Mouse (Mus musculus) left cerebral cortex, adult 18-20 months (tissue): Measurements from ENCODE around the gene Camk2d. TPM values are rescaled to one million over a fixed set of nuclear protein-coding genes. Genes with fewer than 3 reads are reported as not detected.

Experiments
- DNase-seq, 2 experiments: peaks; one replicate each; pipeline ENCODE4 v3.0.0; 2021 to 2022; ENCODE audit warnings: low spot score in 2 of 2, mixed read lengths in 1 of 2
- total RNA-seq, 2 experiments: library from RNA; stranded (reverse); gene quantifications; 2 replicates each; pipeline ENCODE4 v1.2.3; 2021

The Camk2d gene
- total RNA-seq, 2 experiments from 2014 or later: 184 to 189 TPM

- DNase-seq: no peak
Measured at GRCm38 (mm10) chr3:126802988-126803387, 206.9 kb downstream of the Camk2d start.

DNA sequence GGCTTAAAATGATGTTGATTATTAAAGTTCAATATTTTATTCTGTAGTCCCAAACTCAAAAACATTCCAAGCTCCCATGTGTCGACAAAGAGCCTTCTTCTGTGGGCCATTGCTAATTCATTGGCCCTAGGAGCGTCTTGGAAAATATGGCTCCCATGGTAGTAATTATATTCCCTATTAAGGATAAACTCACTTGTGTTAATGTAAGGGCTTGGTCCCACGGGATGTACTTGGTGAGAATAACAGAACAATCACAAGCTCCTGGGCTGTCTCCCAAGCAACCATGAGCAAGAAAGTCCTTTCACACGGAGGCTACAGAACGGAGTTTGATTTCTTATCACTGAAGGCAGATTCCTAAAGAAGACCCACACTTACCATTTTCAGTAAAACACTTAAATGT, 208.9 kb downstream of the Camk2d start:
- no peak for DNase-seq

DNA sequence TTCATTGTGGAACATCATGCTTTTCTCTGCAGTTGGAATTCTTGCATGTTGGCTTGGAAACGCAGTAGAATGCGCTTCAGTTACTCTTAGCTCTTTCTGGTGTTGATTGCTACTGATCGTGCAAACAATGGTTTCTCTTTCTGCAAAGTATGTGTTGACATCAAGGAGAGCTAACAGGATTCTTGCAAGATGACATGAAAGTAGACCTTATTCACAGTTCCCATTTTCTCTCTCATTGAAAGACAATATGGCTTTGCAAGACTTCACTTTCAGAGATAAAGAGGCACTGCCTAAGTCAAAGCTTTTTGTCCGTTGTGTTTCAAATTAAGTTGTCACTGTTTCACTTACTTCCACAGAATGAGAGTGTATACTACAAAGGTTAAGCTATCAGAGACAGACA, 210.0 kb downstream of the Camk2d start:
- DNase-seq: no peak

GRCm38 (mm10) chr3:126809915-126810314, 213.8 kb downstream of the Camk2d start:
- no peak for DNase-seq

- DNase-seq: no peak
Measured at GRCm38 (mm10) chr3:126810372-126811090, 214.4 kb downstream of the Camk2d start.

DNA sequence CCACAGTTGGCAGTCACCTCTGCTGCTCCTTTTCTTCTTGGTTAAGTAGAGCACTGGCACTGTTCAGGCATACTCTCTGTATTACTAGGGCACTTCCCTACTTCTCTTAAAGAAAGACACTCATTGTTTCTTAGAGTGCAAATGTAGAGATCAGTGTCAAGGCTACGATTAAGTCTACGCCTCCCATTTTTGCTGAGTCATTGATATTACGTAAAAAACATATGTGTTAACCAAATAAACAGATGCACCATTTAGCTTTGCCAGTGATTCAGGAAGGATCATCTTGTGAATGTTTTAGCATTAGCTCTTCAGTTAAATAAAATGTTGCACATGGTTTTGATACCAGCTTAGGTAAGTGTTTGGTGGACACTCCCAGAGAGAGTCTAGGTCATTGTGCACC, 215.5 kb downstream of the Camk2d start:
- DNase-seq: no peak

DNA sequence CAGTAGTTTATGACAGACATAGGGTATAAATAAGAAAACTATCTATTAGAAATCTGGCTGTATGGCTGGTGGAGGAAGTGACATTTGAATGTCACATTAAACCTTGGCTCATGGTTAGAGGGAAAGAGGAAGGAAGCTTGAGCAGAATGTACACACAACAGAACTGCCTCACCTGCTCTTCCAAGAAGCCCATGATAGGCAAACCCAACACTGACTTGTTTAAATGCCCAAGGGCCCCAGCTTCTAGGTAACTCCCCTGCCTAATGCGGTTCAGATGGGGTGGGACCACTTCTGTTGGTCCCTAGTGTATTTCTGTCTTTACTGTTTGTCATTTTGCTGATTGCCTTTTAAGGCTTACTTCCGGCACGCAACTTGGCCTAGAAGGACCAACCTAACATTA, 226.3 kb downstream of the Camk2d start:
- no peak for DNase-seq

DNA sequence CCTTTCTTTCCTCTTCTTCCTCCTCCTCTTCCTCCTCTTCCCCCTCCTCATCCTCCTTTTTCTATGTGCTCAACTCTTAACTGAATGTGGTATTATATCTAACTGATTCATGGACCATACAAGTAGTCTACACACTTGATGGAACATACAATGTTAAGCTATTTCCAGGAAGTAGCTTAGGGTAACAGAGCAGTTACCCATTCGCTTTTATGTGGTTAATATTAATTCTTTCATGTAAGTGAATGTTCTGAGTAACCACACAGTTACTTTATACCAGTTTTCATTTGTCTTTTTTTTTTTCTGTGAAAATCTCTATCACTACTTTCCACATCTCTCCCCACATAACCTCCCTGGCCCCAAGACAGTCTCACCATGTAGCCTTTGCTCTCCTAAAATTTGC, 228.8 kb downstream of the Camk2d start:
- no peak for DNase-seq

DNA sequence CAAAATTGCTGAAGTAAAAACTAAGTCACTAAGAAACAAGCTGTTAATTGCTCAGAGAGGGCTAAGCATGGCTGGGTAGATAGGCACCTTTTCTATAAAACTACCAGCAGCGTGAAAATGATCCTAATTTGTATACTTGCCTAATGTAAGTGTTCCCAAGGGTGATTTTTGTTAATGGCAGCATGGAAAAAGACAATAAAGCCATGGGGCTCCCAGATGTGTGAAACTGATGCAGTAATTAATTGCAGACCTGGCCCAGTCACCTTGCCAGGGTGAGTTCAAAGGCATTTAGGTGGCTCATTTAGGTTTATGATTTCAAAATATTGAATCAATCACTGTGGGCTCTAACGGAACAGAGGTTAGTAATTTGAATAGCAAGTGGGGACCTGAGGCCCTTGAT, 230.1 kb downstream of the Camk2d start:
- no peak for DNase-seq

DNA sequence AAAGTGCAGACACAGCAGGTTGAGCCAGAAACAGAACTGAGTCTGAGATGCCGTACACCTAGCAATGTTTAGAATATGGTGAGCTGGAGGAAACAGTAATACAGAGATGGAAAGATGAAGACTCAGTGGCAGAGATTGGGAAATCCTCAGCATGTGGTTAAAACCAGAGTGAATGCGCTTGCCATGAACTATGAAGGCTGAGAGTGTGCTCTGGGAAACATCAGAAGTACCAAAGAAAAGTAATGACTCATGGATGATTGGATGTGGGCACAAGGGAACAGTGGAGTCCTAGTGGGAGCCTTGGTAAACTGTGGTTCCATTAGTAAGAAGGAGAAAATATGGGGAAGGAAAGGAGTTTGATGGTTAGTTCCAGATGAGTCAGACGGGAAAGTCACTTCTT, 231.8 kb downstream of the Camk2d start:
- no peak for DNase-seq

- DNase-seq: no peak
Measured at GRCm38 (mm10) chr3:126829817-126830216, 233.7 kb downstream of the Camk2d start.

GRCm38 (mm10) chr3:126831418-126832138, 235.5 kb downstream of the Camk2d start:
- DNase-seq: peak in 1 of 2 experiments; percentile 17

DNA sequence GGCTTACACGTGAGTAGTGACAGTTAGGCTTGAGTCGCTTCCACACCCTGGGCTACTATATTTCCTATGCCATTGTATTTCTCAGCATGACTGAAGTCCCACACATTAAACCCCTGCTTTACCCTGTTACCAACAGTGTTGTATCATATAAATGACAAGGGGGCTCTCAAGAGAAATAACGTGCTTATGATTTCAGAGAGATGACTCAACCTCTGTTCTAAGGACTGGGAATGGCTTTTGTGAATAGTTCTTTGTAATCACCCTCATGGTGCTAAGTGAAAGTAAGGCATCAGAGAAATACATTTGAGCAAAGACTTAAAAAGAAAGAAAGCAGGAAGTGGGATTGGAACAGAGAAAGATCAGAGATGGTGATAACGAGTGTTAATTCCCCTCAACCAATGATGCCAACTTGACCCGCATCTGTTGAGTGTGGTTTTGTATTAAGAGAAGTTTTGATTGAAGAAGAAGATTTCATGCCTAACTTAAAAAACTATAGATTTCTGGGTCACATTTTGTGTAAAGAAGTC, 238.6 kb downstream of the Camk2d start:
- no peak for DNase-seq

GRCm38 (mm10) chr3:126842780-126843179, 246.7 kb downstream of the Camk2d start:
- DNase-seq: no peak

- no peak for DNase-seq
Measured at GRCm38 (mm10) chr3:126844809-126845208, 248.7 kb downstream of the Camk2d start.

GRCm38 (mm10) chr3:126848081-126848480, 252.0 kb downstream of the Camk2d start:
- peak; percentile 40 to 53 for DNase-seq

- DNase-seq: no peak
Measured at GRCm38 (mm10) chr3:126860442-126860841, 264.3 kb downstream of the Camk2d start.

DNA sequence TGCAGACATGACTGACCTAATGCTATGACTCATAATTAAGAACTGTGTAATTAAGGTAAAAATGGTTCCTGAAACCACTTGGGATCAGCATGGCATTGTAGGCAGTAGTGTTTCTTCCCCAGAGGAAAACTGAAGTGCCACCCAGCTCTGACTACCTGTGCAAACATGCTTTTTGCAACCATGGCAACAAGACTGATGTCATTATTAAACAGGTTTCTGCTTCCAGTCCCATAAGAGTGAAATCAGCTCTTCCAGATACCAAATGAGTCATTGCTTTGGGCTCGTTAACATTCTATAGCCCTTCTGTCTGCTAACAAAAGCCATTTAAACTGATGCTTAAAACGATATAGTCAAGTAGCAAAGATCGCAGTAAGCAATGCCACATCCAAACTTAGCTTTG, 273.5 kb downstream of the Camk2d start:
- DNase-seq: no peak

- DNase-seq: no peak
Measured at GRCm38 (mm10) chr3:126870688-126871087, 274.6 kb downstream of the Camk2d start.

- no peak for DNase-seq
Measured at GRCm38 (mm10) chr3:126878233-126878632, 282.1 kb downstream of the Camk2d start.

GRCm38 (mm10) chr3:126886090-126886489, 290.0 kb downstream of the Camk2d start:
- DNase-seq: no peak

DNA sequence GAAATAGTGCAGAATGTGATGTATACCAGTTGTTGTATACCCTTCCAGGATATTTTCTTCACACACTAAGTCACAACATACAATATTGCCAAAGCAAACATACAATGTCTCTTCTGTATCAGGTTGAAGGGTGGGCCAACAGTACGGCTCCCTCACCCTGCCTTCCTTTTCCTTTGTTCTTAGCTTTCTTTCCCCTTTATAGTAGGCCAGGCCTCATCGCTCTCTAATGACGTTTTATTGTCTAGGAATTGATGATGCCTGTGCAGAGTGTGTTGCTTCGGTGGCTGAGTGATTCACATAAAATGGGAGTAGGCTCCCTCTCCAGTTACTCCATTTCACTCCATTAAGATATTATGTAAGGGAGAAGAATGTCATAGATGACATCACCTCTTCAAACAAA, 290.5 kb downstream of the Camk2d start:
- DNase-seq: no peak
